Mouse (Mus musculus): ENCODE measurements around the gene Hbb-bs. TPM values are rescaled to one million over a fixed set of nuclear protein-coding genes. Genes with fewer than 3 reads are reported as not detected.
"Not testable (repeated sequence)": the region's sequence is repeated elsewhere in the genome, so short reads cannot be mapped to it uniquely, and the experiment has no call there.

Hbb-bs gene
- polyA plus RNA-seq, 2 experiments: 9,529 to 9,822 TPM

GRCm38 (mm10) chr7:103825536-103826254 is 2.2 kb downstream of the Hbb-bs start:
- 88% methylated on average over 3 of the region's 3 CpGs for WGBS
- no peak for TF ChIP-seq POLR2A (IDR thresholded peaks at IDR 0.05; ENCODE audit: borderline replicate concordance, extremely low read depth, insufficient read depth, insufficient read length)
- Histone ChIP-seq H3K4me3 (replicated peaks; ENCODE audit: low read length) (no peak overlapping the region), H3K9me3 (ENCODE audit: control insufficient read depth, low read length) (no peaks in the 10 kb centered on the region), H3K27ac (replicated peaks; ENCODE audit: low read depth, low read length) (no peak overlapping the region), H3K36me3 (ENCODE audit: control insufficient read depth, insufficient read depth, low read length) (no peaks in the 10 kb centered on the region), H3K4me1 (ENCODE audit: control insufficient read depth, insufficient read depth, low read length) (no peaks in the 10 kb centered on the region), H3K27me3 (ENCODE audit: control insufficient read depth, insufficient read depth, low read length) (no peaks in the 10 kb centered on the region), H3K9ac (ENCODE audit: low read depth, low read length, severe bottlenecking) (no peak overlapping the region), H3K4me2 (replicated peaks; ENCODE audit: low read depth, low read length, severe bottlenecking) (no peak overlapping the region)
- no peak for DNase-seq (ENCODE audit: low spot score)
- no peak for ATAC-seq (ENCODE audit: low FRiP score, low read depth)

GRCm38 (mm10) chr7:103824597-103824996 is 3.3 kb downstream of the Hbb-bs start:
- Histone ChIP-seq H3K9me3 (ENCODE audit: control insufficient read depth, low read length) (no peaks in the 10 kb centered on the region), H3K9ac (ENCODE audit: low read depth, low read length, severe bottlenecking) (no peak overlapping the region), H3K27ac (replicated peaks; ENCODE audit: low read depth, low read length) (no peak overlapping the region), H3K4me3 (replicated peaks; ENCODE audit: low read length) (no peak overlapping the region), H3K4me2 (replicated peaks; ENCODE audit: low read depth, low read length, severe bottlenecking) (no peak overlapping the region), H3K36me3 (ENCODE audit: control insufficient read depth, insufficient read depth, low read length) (no peaks in the 10 kb centered on the region), H3K27me3 (ENCODE audit: control insufficient read depth, insufficient read depth, low read length) (no peaks in the 10 kb centered on the region), H3K4me1 (ENCODE audit: control insufficient read depth, insufficient read depth, low read length) (no peaks in the 10 kb centered on the region)
- TF ChIP-seq POLR2A (IDR thresholded peaks at IDR 0.05; ENCODE audit: borderline replicate concordance, extremely low read depth, insufficient read depth, insufficient read length): no peak
- DNase-seq (ENCODE audit: low spot score) (no peak), ATAC-seq (ENCODE audit: low FRiP score, low read depth) (no peak)
- 80% methylated on average over 2 of the region's 2 CpGs for WGBS

GRCm38 (mm10) chr7:103815085-103815484 is 12.8 kb downstream of the Hbb-bs start:
- WGBS: 71% methylated on average over 1 of the region's 2 CpGs
- not testable (repeated sequence) for H3K9ac ChIP-seq (ENCODE audit: low read depth, low read length, severe bottlenecking); H3K27ac ChIP-seq (replicated peaks; ENCODE audit: low read depth, low read length); H3K9me3 ChIP-seq (ENCODE audit: control insufficient read depth, low read length); H3K4me1 ChIP-seq (ENCODE audit: control insufficient read depth, insufficient read depth, low read length); H3K4me3 ChIP-seq (replicated peaks; ENCODE audit: low read length); ATAC-seq (ENCODE audit: low FRiP score, low read depth); H3K36me3 ChIP-seq (ENCODE audit: control insufficient read depth, insufficient read depth, low read length); H3K27me3 ChIP-seq (ENCODE audit: control insufficient read depth, insufficient read depth, low read length); H3K4me2 ChIP-seq (replicated peaks; ENCODE audit: low read depth, low read length, severe bottlenecking); DNase-seq (ENCODE audit: low spot score)

- H3K36me3 ChIP-seq (ENCODE audit: control insufficient read depth, insufficient read depth, low read length): no peaks in the 10 kb centered on the region
- no peaks in the 10 kb centered on the region for H3K4me1 ChIP-seq (ENCODE audit: control insufficient read depth, insufficient read depth, low read length)
- no peak within 1 kb of the TSS for H3K27ac ChIP-seq (replicated peaks; ENCODE audit: low read depth, low read length)
- H3K9me3 ChIP-seq (ENCODE audit: control insufficient read depth, low read length): no peaks in the 10 kb centered on the region
- TF ChIP-seq POLR2A (IDR thresholded peaks at IDR 0.05; ENCODE audit: borderline replicate concordance, extremely low read depth, insufficient read depth, insufficient read length): no peak
- no peaks in the 10 kb centered on the region for H3K27me3 ChIP-seq (ENCODE audit: control insufficient read depth, insufficient read depth, low read length)
- H3K4me2 ChIP-seq (replicated peaks; ENCODE audit: low read depth, low read length, severe bottlenecking): no peak within 1 kb of the TSS
- no peak within 1 kb of the TSS for H3K9ac ChIP-seq (ENCODE audit: low read depth, low read length, severe bottlenecking)
- no peak for DNase-seq (ENCODE audit: low spot score)
- ATAC-seq (ENCODE audit: low FRiP score, low read depth): no peak
- no peak within 1 kb of the TSS for H3K4me3 ChIP-seq (replicated peaks; ENCODE audit: low read length)
- 94% methylated on average over 3 of the region's 3 CpGs for WGBS
Measured at GRCm38 (mm10) chr7:103813766-103814165, 14.1 kb downstream of the Hbb-bs start, which contains the start of gene Hbb-bt. Hbb-bt (minus strand) TSS chr7:103813996.

GRCm38 (mm10) chr7:103813152-103813551 is 14.7 kb downstream of the Hbb-bs start:
- not testable (repeated sequence) for H3K27me3 ChIP-seq (ENCODE audit: control insufficient read depth, insufficient read depth, low read length); H3K27ac ChIP-seq (replicated peaks; ENCODE audit: low read depth, low read length); H3K4me1 ChIP-seq (ENCODE audit: control insufficient read depth, insufficient read depth, low read length); DNase-seq (ENCODE audit: low spot score); H3K4me2 ChIP-seq (replicated peaks; ENCODE audit: low read depth, low read length, severe bottlenecking); H3K36me3 ChIP-seq (ENCODE audit: control insufficient read depth, insufficient read depth, low read length); H3K4me3 ChIP-seq (replicated peaks; ENCODE audit: low read length); H3K9me3 ChIP-seq (ENCODE audit: control insufficient read depth, low read length); ATAC-seq (ENCODE audit: low FRiP score, low read depth); H3K9ac ChIP-seq (ENCODE audit: low read depth, low read length, severe bottlenecking)
- WGBS: no CpG with 5 or more reads among the region's 3 CpGs

GRCm38 (mm10) chr7:103812174-103812573 is 15.7 kb downstream of the Hbb-bs start:
- no peak overlapping the region for H3K4me3 ChIP-seq (replicated peaks; ENCODE audit: low read length)
- no peak overlapping the region for H3K4me2 ChIP-seq (replicated peaks; ENCODE audit: low read depth, low read length, severe bottlenecking)
- no peak for TF ChIP-seq POLR2A (IDR thresholded peaks at IDR 0.05; ENCODE audit: borderline replicate concordance, extremely low read depth, insufficient read depth, insufficient read length)
- WGBS: 63% methylated on average over 1 of the region's 1 CpGs
- no peak for DNase-seq (ENCODE audit: low spot score)
- H3K27ac ChIP-seq (replicated peaks; ENCODE audit: low read depth, low read length): no peak overlapping the region
- H3K9me3 ChIP-seq (ENCODE audit: control insufficient read depth, low read length): no peaks in the 10 kb centered on the region
- ATAC-seq (ENCODE audit: low FRiP score, low read depth): no peak
- H3K9ac ChIP-seq (ENCODE audit: low read depth, low read length, severe bottlenecking): no peak overlapping the region
- H3K36me3 ChIP-seq (ENCODE audit: control insufficient read depth, insufficient read depth, low read length): no peaks in the 10 kb centered on the region
- H3K27me3 ChIP-seq (ENCODE audit: control insufficient read depth, insufficient read depth, low read length): no peaks in the 10 kb centered on the region
- H3K4me1 ChIP-seq (ENCODE audit: control insufficient read depth, insufficient read depth, low read length): no peaks in the 10 kb centered on the region

Measured in limb, embryonic 14.5 days (tissue).